Mouse (Mus musculus): ENCODE measurements around the gene Trpm1.
A peak's percentile ranks its signal among the peaks of the same experiment; 100 is the strongest.

Trpm1 gene

GRCm38 (mm10) chr7:64164997-64165396 lies 11.4 kb downstream of the Trpm1 start:
- peak; percentile 26 for DNase-seq (ENCODE audit: low spot score)

- no peak for DNase-seq (ENCODE audit: low spot score)
These were observed 12.4 kb downstream of the Trpm1 start for GRCm38 (mm10) chr7:64166025-64166424.

DNA sequence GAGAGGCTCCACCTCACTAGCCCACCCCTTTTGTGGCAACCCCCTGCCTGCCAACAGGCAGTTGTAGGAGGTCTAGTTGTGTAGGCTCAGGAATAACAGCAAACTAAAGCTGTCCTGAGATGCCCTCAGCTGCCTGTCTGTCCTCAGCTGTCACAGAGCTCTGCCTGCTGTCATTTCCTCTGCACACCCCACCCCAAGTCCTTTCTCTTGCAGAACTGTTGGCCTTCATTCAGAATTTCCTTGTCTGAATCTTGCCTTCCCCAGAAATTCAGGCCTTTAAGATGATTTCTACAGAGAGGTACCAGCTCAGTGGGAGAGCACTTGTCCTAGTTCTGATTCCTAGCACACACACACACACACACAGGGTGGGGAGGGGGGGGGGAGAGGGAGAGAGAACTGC lies 13.1 kb downstream of the Trpm1 start:
- DNase-seq (ENCODE audit: low spot score) = no peak

GRCm38 (mm10) chr7:64179310-64179709 lies 25.7 kb downstream of the Trpm1 start:
- DNase-seq (ENCODE audit: low spot score) = no peak

DNA sequence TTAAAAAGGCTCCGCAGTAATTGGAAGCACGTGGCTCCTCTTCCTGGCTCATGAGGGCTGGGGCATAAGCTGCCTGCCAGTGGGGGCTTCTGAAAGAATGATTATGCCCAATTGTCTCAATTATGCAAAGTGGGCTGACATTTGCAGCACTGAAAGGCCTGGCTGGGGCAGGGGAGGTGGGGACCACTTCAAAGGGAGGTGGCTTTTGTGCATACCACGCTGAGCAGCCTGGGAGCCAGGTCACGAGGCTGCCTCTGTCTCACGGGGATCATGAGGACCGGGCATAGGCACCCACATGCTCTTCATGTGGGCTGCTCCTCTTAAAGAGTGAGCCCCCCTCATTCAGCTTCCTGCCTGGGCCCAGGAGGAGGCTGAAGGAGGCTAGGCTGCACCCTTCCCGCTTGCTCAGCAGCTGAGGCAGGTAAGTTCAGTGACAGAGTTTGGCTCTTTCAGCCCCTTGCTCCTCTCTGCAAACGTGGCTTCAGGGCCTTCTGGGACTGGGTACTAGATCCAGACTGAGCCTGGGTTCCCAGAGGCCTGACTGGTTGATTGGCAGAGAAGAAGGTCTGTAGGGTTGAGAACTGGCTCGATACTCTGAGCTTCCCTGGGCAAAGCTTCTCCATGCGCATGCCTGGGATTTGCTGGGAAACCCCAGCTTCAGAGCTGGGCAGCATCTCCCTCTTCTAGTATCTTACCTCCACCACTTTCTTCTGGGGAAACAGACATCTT lies 31.7 kb downstream of the Trpm1 start:
- DNase-seq (ENCODE audit: low spot score) = no peak

GRCm38 (mm10) chr7:64185932-64186312 lies 32.3 kb downstream of the Trpm1 start:
- no peak for DNase-seq (ENCODE audit: low spot score)

DNA sequence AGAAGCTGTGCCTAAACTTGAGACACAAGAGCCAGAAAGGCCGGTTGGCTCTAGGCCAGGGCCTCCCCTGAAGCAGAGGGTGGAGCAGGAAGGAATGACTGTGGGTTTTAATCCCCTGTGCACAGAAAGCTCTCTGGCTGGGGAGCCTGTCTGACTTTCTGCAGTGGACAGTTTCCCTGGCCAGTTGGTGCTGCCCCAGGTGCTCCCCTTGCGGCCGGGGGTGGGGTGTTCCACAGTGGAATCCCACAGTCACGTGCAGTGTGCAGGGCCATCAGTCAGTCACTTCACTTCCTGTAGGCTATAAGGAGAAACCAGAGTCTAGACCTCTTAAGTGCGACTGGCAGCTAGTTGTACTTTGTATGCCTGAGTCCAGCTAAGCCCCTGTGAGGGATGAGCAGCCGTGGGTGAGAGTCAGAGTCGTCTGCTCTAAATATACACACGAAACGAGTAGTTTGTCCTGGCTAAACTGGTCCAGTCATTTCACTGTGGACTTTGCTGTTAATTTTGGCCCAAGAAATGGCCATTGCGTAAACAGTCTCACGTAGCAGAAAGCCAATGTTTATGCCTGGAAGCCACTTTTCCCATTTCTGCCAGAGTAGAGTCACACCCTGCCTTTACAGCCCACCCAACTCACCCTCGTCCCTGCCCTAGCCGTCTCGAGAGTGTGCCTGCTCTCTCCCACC lies 38.8 kb downstream of the Trpm1 start:
- peak; percentile 51 for DNase-seq (ENCODE audit: low spot score)

- DNase-seq (ENCODE audit: low spot score) = no peak
These were observed 39.8 kb downstream of the Trpm1 start for GRCm38 (mm10) chr7:64193476-64193875.

DNA sequence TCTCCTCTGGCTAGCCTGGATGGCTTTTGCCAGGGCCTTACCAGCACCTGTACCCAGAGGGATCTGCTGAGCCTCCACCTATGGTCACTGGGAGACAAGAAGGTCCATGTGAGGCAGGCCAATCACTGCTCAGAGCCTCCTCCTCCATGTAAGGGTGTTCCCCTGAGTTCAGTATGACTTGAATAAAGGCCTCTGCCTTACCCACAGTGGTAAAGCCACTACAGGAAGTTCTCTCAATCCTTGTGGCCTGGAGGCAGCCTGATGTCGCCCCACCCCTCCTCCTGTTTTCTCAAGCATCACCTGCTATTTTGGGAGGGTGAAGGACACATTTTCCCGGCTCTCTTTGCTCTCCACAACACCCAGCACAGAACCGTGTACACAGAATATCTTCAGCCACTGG lies 42.5 kb downstream of the Trpm1 start:
- no peak for DNase-seq (ENCODE audit: low spot score)

DNA sequence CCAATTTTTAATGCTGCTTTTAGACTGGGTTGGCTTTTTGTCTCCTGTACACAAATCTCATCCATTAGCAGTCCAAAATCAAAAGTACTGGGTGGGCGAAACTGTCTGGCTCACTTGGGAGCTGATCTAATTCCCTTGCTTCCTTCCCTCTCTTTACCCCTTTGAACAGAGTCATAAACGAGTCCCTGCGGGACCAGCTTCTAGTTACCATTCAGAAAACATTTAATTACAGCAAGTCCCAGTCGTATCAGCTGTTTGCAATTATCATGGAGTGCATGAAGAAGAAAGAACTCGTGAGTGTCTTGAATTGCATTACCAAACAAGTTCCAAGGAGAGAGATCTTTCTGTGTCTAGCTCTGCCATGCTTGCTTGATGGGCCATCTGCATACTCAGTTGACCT lies 55.1 kb downstream of the Trpm1 start:
- no peak for DNase-seq (ENCODE audit: low spot score)

GRCm38 (mm10) chr7:64212870-64213269 lies 59.2 kb downstream of the Trpm1 start:
- DNase-seq (ENCODE audit: low spot score) = no peak

DNA sequence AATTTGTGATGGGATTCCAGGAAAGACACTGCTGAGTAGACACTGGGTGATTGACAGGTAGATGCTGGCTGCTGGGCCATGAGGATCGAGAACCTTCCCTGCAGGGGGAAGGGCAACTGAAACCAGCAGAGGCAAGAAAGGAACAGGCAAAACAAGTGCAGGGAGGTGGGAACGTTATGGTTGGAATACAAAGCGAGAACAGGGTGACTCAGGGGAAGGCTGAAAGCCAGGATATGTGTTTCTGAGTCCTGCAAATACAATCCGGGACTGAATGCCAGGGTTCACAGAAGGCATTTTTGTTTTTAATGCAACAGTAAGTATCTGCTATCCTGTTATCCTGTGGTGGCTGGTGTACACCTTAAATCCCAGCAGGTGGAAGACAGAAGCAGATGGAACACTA lies 60.4 kb downstream of the Trpm1 start:
- no peak for DNase-seq (ENCODE audit: low spot score)

DNA sequence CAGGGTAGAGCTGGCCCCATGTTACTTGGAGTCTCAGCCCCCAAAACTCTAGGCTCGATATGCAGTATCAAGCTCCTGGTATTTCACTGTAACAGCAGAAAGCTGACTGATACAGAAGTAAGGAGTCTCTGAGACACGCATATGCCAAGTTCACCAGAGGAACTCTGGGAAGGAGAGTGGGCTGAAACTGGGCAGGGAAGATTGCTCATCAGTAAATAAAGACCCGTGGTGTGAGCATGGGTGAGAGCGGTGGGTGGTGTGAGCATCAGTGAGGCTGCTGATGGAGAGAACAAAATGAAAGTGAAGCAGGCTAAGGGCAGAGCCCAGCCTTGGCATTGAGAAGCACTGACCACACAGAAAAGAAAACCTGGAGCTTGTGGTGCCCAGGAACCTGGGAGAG lies 62.0 kb downstream of the Trpm1 start:
- no peak for DNase-seq (ENCODE audit: low spot score)

GRCm38 (mm10) chr7:64217428-64217827 lies 63.8 kb downstream of the Trpm1 start:
- DNase-seq (ENCODE audit: low spot score) = no peak

DNA sequence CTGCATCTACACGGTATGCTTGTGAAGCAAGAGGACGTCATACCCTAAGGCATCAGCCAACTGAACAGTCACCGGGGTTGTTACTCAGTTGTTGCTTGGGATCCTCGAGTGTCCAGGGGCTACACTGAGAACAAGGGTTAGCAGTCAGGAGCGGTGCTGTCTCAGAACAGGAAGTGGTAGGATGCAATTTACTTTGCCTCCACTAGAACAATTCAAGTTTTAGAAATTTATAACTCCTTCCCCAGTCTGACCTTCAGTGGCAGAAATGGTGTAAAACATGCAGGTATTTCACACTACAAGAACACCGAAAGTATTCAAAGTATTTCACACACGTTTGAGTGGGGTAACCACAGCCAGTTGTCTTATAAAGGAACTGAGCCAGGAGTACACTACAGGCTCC lies 66.1 kb downstream of the Trpm1 start:
- no peak for DNase-seq (ENCODE audit: low spot score)

DNA sequence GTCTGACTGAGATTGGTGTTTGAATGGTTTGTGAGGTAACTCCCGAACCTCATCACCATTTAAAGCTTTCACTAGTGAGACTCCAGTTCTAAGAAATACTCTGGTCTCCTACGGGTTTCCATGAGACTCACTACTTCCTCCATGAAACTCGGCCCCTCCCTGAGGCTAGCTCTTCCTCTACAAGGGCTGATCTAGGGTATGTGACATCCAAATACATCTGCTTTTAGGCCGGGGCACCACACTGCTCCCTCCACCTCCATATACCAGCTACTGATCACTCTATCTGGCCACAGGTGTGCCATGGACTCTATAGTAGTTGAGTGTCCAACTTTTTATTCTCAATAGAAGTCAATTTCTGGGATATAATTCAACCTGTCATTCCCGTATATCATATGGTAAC lies 69.6 kb downstream of the Trpm1 start:
- DNase-seq (ENCODE audit: low spot score) = no peak

- no peak for DNase-seq (ENCODE audit: low spot score)
These were observed 72.9 kb downstream of the Trpm1 start for GRCm38 (mm10) chr7:64226339-64227194.

DNA sequence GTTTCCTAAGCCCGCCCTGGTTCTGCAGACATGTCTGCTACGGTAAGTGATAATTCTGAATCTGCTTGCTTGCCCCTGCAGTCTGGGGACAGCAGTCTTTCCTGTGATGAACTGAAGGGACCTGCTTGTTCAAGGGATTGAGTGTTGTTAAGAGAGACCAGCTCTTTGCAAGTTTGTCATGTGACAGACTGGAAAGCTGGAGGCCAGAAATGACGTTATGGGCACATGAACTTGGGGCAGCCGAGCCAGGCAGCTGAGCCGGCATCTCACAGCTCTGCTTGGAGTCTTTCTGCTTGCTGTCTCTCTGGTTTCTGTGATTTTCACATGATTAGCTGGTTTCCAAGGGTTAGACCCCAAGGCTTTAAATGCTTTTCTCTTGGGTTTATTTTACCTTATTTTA lies 74.0 kb downstream of the Trpm1 start:
- DNase-seq (ENCODE audit: low spot score) = no peak

DNA sequence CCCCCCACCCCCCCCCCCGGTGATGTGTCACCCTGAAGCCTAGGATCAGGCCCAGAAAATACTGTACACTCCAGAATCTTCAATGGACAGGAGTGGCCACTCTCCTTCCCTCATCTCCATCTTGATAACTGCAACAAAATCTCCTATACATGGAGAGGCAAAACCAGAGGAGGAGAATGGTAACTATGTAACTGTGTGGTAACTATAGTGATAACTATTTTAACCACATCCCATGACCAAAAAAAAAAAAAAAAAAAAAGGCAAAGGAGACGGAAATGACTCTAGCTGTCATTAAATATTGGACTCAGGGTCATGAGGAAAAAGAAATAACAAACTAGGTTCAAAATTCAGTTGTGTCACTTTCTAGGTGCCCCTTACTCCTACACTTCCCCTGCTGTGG lies 74.7 kb downstream of the Trpm1 start:
- DNase-seq (ENCODE audit: low spot score) = no peak

DNA sequence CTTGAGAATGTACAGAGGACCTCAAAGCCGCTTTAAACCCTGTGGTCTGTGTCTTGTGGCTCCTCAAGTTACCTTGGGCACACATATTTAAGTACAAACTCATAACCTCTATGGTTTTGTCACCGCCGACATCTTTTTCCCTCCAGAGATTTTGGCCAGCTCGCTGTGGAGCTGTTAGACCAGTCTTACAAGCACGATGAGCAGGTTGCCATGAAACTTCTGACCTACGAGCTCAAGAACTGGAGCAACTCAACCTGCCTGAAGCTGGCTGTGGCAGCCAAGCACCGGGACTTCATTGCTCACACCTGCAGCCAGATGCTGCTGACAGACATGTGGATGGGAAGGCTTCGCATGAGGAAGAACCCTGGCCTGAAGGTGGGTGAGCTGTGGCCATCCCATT lies 76.3 kb downstream of the Trpm1 start:
- DNase-seq (ENCODE audit: low spot score) = no peak

- no peak for DNase-seq (ENCODE audit: low spot score)
These were observed 77.4 kb downstream of the Trpm1 start for GRCm38 (mm10) chr7:64231001-64231400.

- no peak for DNase-seq (ENCODE audit: low spot score)
These were observed 78.4 kb downstream of the Trpm1 start for GRCm38 (mm10) chr7:64231996-64232395.

DNA sequence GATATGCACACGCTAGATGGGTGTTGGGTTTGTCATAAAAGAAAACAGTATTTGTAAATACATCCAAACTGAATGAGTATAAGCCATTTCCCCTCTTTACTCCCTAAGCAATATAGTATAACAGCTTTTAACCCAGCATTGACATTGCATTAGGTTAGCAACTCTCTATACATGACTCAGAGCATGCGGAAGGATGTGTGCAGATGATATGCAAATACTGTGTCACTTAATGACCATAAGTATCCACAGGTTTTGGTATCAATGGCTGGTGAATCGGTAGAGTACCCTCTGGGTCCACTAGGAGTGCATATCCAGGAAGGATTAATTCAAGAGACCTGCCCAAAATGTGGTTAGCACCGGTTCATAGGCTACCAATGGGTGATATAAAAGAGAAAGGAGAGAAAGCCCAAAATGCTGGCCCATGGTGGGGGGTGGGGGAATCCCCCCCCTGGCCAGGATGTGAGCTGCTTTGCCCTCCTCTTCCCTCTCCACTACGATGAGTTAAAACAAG lies 80.7 kb downstream of the Trpm1 start:
- DNase-seq (ENCODE audit: low spot score) = no peak
